Mouse (Mus musculus) neural tube, embryonic 10.5 days (tissue): ENCODE data around the gene Slc7a12.

ENCODE experiments used
- DNase-seq: peaks from one replicate; pipeline ENCODE4 v3.0.0-alpha.2; 2017; ENCODE audit warnings: low spot score; ENCODE audit errors: extremely low spot score

Slc7a12 gene

GRCm38 (mm10) chr3:14480397-14480796, at the start of gene Slc7a12:
TSS of gene Slc7a12 (plus strand) at chr3:14480697.
- no peak for DNase-seq

GRCm38 (mm10) chr3:14432381-14432780, 48.1 kb upstream of the Slc7a12 start:
- DNase-seq: no peak

DNA sequence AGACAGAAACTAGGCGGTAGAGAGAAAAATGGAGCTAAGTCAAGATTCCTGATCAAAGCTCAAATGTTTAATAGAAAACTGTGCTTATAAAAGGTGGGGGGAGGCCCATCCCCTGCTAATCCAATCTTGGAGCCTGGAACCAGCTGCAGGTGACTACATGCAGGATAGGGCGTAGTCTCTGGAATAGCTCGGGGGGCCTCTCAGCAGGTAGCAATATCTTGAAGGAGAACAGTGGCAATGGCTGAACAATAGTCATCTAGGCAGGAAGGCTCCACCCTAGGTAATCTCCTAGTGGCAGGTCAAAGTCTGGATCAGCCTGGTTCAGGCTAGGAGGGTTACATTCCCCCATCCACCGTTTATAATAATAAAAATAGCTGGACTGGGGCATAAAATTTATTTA, 34.5 kb upstream of the Slc7a12 start:
- DNase-seq: no peak

DNA sequence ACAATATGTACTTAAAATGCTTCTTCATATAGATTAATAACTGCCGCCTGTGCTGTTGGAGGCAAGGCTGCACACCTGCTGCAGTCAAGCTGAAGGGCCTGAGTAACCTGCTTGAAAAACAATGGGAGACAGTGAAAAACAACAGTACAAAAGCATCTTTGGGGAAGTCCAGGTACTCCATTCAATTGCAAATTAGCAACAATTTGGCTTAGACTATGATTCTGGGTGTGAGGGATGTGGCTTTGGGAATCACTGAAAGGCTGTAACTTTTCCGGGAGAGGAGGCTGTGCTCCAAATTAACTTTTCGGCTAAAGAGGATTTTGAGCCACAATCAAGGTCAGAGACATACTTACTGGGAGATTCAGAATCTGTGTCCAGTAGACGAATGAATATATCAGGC, 33.8 kb upstream of the Slc7a12 start:
- no peak for DNase-seq
